ENCODE assay signal across 7 mouse cellular contexts in the genomic region with DNA sequence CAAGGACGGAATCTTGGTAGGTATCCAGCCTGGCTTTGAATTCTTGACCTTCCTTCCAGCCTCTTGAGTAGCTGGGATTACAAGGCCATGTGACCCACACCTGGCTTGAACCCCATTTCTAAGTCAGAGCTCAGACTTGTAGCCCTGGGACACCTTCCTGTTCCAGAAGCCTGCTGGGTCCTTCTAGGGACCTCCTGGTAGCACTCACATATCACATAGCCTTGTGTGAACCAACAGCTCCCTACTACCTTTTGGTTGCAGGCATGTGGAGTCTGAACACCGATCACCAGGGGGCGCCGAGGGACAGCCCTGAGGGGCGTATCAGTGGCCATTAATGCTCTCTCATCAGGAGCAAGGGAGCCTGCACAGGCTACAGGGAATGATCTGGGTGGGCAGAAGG. TPM values are rescaled to one million over a fixed set of nuclear protein-coding genes. Genes with fewer than 3 reads are reported as not detected.
DNase-seq lines count a peak whose midpoint lies in the region; ATAC-seq and TF ChIP-seq lines count a peak whose summit lies in the region.

No protein-coding gene starts in this region.

- peak; percentile 44 for TF ChIP-seq RAD21 in MEL (IDR thresholded peaks at IDR 0.05; ENCODE audit: low read depth, low read length)

- no peak for TF ChIP-seq POLR2A in MEL (IDR thresholded peaks at IDR 0.05; ENCODE audit: control insufficient read depth in 1 of 2, insufficient read depth in 1 of 2, low read depth in 1 of 2, low read length in 2 of 2, poor library complexity in 1 of 2)

- TF ChIP-seq EP300 in MEL (IDR thresholded peaks at IDR 0.05; ENCODE audit: low read depth in 1 of 2, low read length in 2 of 2), result no peak

- H3K9ac ChIP-seq in MEL (ENCODE audit: control insufficient read depth, low read depth, low read length, poor library complexity, severe bottlenecking), result no peak overlapping the region
- H3K9ac ChIP-seq in heart, embryonic 13.5 days, result 0 out of 2 replicates have a peak overlapping the region, but pooled peaks have one; percentile 12
- H3K9ac ChIP-seq in stomach, embryonic 14.5 days (replicated peaks; ENCODE audit: low read depth, low read length), result no peak overlapping the region

- no peaks in the 10 kb centered on the region for H3K9me3 ChIP-seq in MEL (replicated peaks; ENCODE audit: insufficient read depth, low read length)
- H3K9me3 ChIP-seq in heart, embryonic 13.5 days, result no peaks in the 10 kb centered on the region
- H3K9me3 ChIP-seq in stomach, embryonic 14.5 days (ENCODE audit: control insufficient read depth, low read depth, low read length), result no peaks in the 10 kb centered on the region

- H3K4me3 ChIP-seq in MEL (ENCODE audit: control insufficient read depth in 1 of 2, insufficient read depth in 1 of 2, low read depth in 2 of 2, low read length in 2 of 2), result no peak overlapping the region
- H3K4me3 ChIP-seq in heart, embryonic 13.5 days, result no peak overlapping the region
- H3K4me3 ChIP-seq in layer of hippocampus, adult 2 months, result no peak overlapping the region
- no peak overlapping the region for H3K4me3 ChIP-seq in stomach, embryonic 14.5 days (ENCODE audit: low read depth, low read length)

- H3K4me2 ChIP-seq in heart, embryonic 13.5 days, result no peak overlapping the region
- H3K4me2 ChIP-seq in stomach, embryonic 14.5 days (replicated peaks; ENCODE audit: low read depth, low read length), result no peak overlapping the region

- peaks cover 0 to 3% of the 10 kb centered on the region in 2 experiments; a peak in 2 of 4 replicates for H3K27me3 ChIP-seq in MEL (ENCODE audit: control insufficient read depth in 1 of 2, insufficient read depth in 2 of 2, low read length in 2 of 2)
- H3K27me3 ChIP-seq in heart, embryonic 13.5 days (replicated peaks), result no peaks in the 10 kb centered on the region
- no peaks in the 10 kb centered on the region for H3K27me3 ChIP-seq in stomach, embryonic 14.5 days (ENCODE audit: control insufficient read depth, insufficient read depth, low read length)

- no peak for ATAC-seq in heart, embryonic 13.5 days (ENCODE audit: extremely low read depth, insufficient number of reproducible peaks, low FRiP score, low TSS enrichment)
- peak; percentile 66; the same call in 1 of the 2 replicates for ATAC-seq in stomach, embryonic 14.5 days (ENCODE audit: insufficient number of reproducible peaks, insufficient read depth, low FRiP score, low read depth)

- peak; percentile 56 for DNase-seq in CD4-positive helper T cell, adult 2 months (ENCODE audit: low read depth, low spot score)
- DNase-seq in MEL (ENCODE audit: low read depth, low spot score), result peak; percentile 59
- peak; percentile 71 to 79 for DNase-seq in cerebellum, postnatal 36 days
- peak; percentile 61 to 77 for DNase-seq in layer of hippocampus, adult 2 months (ENCODE audit: low spot score in 2 of 2)
- DNase-seq in lung, postnatal 36 days, result peak; percentile 77

- peak; percentile 47 to 77 (median 72) for TF ChIP-seq CTCF in MEL (IDR thresholded peaks at IDR 0.05 in 2 of 3, conservative IDR thresholded peaks at IDR 0.05 in 1 of 3; ENCODE audit: control insufficient read depth in 1 of 3, insufficient read depth in 1 of 3, low read depth in 2 of 3, low read length in 3 of 3, poor library complexity in 1 of 3, severe bottlenecking in 1 of 3)
- TF ChIP-seq CTCF in layer of hippocampus, adult 2 months (conservative IDR thresholded peaks at IDR 0.05), result peak; percentile 85

- H3K36me3 ChIP-seq in MEL (ENCODE audit: control insufficient read depth in 1 of 2, insufficient read depth in 2 of 2, low read length in 2 of 2), result no peaks in the 10 kb centered on the region
- no peaks in the 10 kb centered on the region for H3K36me3 ChIP-seq in heart, embryonic 13.5 days
- H3K36me3 ChIP-seq in stomach, embryonic 14.5 days (ENCODE audit: control insufficient read depth, insufficient read depth, low read length), result no peaks in the 10 kb centered on the region

- H3K4me1 ChIP-seq in MEL (ENCODE audit: control insufficient read depth in 1 of 2, insufficient read depth in 2 of 2, low read length in 2 of 2), result no peaks in the 10 kb centered on the region
- H3K4me1 ChIP-seq in heart, embryonic 13.5 days, result peaks cover 16% of the 10 kb centered on the region
- H3K4me1 ChIP-seq in stomach, embryonic 14.5 days (ENCODE audit: control insufficient read depth, insufficient read depth, low read length), result peaks cover 14% of the 10 kb centered on the region; the same call in 1 of the 2 replicates

- no peak overlapping the region for H3K27ac ChIP-seq in MEL (ENCODE audit: control insufficient read depth, low read depth, low read length)
- no peak overlapping the region for H3K27ac ChIP-seq in heart, embryonic 13.5 days (replicated peaks)
- H3K27ac ChIP-seq in layer of hippocampus, adult 2 months, result no peak overlapping the region
- peak overlapping the region; percentile 49; the same call in 1 of the 2 replicates for H3K27ac ChIP-seq in stomach, embryonic 14.5 days (ENCODE audit: low read length)

- WGBS in heart, embryonic 13.5 days, result 19% methylated on average over 5 of the region's 5 CpGs
- 29% methylated on average over 5 of the region's 5 CpGs for WGBS in stomach, embryonic 14.5 days

- no peaks in the 10 kb centered on the region for H3K79me2 ChIP-seq in MEL (ENCODE audit: control insufficient read depth, insufficient read depth, low read length, poor library complexity)

TF ChIP-seq in MEL, 35 proteins besides CTCF, POLR2A, EP300 and RAD21:
- TF ChIP-seq MAFK (IDR thresholded peaks at IDR 0.05; ENCODE audit: borderline replicate concordance, low read depth, low read length) (no peak), CHD2 (IDR thresholded peaks at IDR 0.05; ENCODE audit: low read length) (no peak), USF2 (IDR thresholded peaks at IDR 0.05; ENCODE audit: borderline replicate concordance in 1 of 2, insufficient read depth in 1 of 2, low read depth in 1 of 2, low read length in 2 of 2) (no peak), SMC3 (IDR thresholded peaks at IDR 0.05; ENCODE audit: low read depth, low read length) (peak; percentile 70), BHLHE40 (IDR thresholded peaks at IDR 0.05; ENCODE audit: borderline replicate concordance, low read depth, low read length) (no peak)

RNA-seq across cellular contexts. Expression of a gene that starts 18.8 kb away (rescaled TPM):
- total RNA-seq in MEL (2012; rRNA removed), result 14.1 and 18.6 TPM in 2 replicates
- polyA plus RNA-seq in MEL (2012; ENCODE audit: insufficient read depth in 1 of 2, insufficient read length in 2 of 2, low read depth in 1 of 2, low replicate concordance in 2 of 2, missing spikeins in 1 of 2), result 10 to 100 TPM in 1 of 2 experiments, not detected in 1; 34.4 TPM
- polyA plus RNA-seq in heart, embryonic 13.5 days (2015; fragmentation: Nextera tagmentation; extraction: Ambion mirVana), result 63.2 and 71.1 TPM in 2 replicates
- total RNA-seq in layer of hippocampus, adult 2 months (2021), result 10 to 100 TPM; 29.2 to 34.3 TPM
- polyA plus RNA-seq in stomach, embryonic 14.5 days (2014; fragmentation: Nextera tagmentation; extraction: Ambion mirVana), result 63.2 and 65.0 TPM in 2 replicates

RNA-seq across cellular contexts. Expression of a gene that starts 46.0 kb away (rescaled TPM):
- 6.2 and 6.9 TPM in 2 replicates for total RNA-seq in MEL (2012; rRNA removed)
- 10 to 100 TPM in 1 of 2 experiments, not detected in 1; 16.1 TPM for polyA plus RNA-seq in MEL (2012; ENCODE audit: insufficient read depth in 1 of 2, insufficient read length in 2 of 2, low read depth in 1 of 2, low replicate concordance in 2 of 2, missing spikeins in 1 of 2)
- polyA plus RNA-seq in heart, embryonic 13.5 days (2015; fragmentation: Nextera tagmentation; extraction: Ambion mirVana), result 10.1 and 10.2 TPM in 2 replicates
- 100 to 1,000 TPM; 128 to 136 TPM for total RNA-seq in layer of hippocampus, adult 2 months (2021)
- polyA plus RNA-seq in stomach, embryonic 14.5 days (2014; fragmentation: Nextera tagmentation; extraction: Ambion mirVana), result 29.6 and 32.0 TPM in 2 replicates
